Mouse (Mus musculus): Measurements from ENCODE around the gene Ntm.

DNA sequence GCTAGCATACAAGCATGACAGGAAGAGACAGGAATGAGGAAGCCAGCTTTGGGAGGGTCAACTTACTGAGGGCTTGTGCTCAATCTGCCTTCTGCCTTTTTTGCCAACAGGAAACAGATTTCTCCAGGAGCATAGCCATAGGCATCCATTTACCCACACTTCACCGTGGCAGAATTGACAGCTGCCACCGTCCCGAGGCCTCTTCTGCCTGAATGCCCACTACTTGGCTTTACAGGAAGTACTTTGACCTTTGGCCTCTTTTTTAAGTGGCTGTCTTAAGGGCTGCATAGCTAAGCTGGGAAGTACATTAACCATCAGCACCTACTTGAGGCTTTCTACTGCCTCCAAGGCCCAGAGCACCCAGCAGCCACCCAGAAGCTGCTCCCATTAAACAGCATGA is 226.9 kb downstream of the Ntm start:
- TF ChIP-seq POLR2A (IDR thresholded peaks at IDR 0.05; ENCODE audit: borderline replicate concordance, extremely low read depth, insufficient read depth, insufficient read length, poor library complexity, severe bottlenecking) (no peak), CTCF (IDR thresholded peaks at IDR 0.05; ENCODE audit: borderline replicate concordance, extremely low read depth, insufficient read depth, insufficient read length) (no peak)
